Mouse (Mus musculus) adipocyte (in vitro differentiated cells): Measurements from ENCODE around the gene Cldn24.

Source experiments
- DNase-seq: peaks from one replicate; pipeline ENCODE4 v3.0.0-alpha.2; 2016; ENCODE audit warnings: low spot score

Cldn24 gene

DNA sequence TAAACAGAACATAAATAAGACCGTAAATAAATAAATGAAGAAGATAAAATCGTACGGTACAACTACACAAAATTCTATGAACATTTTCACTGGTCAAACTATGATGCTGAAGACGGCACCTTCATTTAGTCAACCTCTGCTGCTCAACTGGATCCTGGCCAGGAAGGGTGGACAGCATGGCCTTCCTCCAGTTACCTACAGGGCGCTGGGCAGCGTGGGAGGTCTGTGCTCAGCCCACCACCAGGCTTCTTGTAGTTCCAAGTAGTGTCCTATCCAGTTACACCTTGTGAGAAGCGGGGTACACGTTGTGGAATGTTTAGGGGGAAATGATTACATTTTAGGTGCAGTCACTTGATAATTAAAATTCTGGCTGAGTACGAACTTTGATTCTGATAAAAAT, 5.0 kb downstream of the Cldn24 start:
- DNase-seq, result no peak

DNA sequence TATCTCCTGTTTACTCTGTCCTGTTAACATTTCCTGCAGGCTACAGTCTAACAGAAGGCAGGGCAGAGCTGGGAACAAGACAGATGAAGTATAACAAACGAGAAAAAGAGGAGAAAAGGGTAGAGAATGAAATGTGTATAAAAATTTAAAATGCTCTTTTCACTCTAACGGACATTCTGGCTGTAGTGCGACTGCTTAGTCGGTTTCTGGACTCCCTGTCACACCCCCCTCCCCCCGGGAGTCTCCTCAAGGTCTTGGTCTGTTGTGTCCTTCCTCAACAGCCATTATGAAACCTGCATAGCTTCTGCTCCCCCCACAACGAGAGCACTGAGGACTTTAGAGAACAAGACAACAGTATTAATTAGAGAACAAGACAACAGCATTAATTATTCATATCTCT, 10.7 kb downstream of the Cldn24 start:
- no peak for DNase-seq

DNA sequence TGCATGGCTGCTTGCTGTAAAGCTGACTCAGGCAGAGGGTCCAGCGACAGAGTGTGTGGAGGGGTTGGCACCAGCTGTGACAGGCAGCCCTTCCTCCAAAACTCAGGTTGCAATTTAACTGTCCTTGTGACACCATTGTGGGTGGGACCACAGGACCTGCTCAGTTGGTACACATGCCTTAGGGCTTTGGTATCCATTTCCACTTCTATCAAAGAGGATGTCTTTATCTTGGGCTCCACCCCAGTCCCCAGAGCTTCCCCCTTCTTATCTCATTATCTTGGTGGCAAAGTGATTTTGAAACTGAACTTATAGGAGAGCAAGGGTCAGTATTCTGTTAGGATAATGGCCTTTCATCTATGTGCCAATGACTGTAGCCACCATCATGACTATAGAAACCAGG, 12.0 kb downstream of the Cldn24 start:
- DNase-seq, result no peak

DNA sequence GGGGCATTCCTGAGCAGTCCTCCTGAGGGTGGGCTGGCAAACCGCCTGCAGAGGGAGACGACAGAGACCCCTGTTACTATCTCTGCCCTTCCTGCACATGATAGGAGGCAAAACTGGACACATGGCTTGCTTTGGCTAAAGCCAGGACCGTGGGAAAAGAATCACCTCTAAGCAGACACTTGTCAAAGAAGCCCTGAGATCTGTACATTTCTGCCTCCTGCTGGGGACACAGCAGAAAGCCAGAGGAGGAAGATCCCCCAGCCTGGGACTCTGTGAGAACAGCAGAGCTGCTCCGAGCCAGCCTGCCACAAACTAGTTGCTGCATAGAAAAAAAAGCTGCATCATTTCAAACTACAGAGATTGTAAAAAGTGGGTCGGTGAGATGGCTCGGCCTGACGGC, 21.1 kb downstream of the Cldn24 start:
- no peak for DNase-seq

GRCm38 (mm10) chr8:47843651-47844050, 21.7 kb downstream of the Cldn24 start:
- DNase-seq, result no peak

DNA sequence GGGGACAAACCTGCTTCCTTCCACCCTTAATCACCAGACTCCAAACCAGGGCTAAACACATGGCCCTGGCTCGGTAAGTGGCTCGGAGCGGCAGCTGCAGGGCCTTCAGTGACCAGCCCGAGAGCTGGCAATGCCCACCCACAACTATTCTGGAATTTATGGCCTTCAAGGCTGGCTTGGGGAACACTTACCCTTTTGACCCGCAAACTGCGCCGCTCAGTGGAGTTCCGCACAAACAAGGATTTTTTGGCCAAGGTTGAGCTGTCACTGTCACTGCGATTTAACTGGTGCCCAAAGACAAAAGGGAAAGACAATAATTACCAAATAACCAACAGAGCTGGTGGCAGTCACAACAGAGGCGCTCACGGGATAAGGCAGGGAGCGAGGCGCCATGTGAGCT, 24.0 kb downstream of the Cldn24 start:
- no peak for DNase-seq

- DNase-seq, result no peak
These were observed 25.2 kb downstream of the Cldn24 start for GRCm38 (mm10) chr8:47847161-47847560.

DNA sequence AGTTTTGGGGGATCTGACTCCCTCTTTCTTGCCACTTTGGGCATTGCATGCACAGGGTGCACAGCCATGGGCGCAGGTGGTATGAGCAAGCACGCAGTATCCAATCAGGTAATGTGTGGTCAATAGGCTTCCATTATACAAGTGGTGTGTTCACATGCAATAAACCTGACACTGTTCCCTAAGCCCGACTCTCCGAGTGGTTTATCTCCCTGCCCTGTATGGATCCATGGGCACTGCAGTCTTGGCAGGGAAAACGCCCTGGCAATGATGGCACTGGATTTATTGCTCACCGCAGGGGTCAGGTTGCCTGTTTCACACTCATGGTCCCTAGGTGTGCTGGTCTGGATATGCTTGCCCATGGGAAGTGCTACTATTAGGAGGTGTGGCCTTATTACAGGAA, 26.0 kb downstream of the Cldn24 start:
- no peak for DNase-seq

DNA sequence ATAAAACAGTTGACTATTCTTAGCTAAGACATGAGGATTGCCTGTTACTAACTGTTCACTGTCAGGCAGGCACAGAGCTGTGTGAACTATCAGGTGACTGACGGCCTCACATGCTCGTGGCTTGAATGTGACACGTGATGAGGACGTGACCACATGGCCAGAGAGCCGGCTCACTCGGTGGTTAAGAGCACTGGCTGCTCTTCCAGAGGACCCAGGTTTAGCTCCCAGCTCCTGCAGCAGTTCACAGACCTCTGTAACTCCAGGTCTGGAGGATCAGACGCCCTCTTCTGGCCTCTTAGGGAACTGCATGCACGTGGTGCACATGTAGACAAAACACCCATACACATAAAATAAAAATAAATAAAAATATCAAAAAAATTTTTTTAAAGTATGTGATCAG, 27.9 kb downstream of the Cldn24 start:
- no peak for DNase-seq

DNA sequence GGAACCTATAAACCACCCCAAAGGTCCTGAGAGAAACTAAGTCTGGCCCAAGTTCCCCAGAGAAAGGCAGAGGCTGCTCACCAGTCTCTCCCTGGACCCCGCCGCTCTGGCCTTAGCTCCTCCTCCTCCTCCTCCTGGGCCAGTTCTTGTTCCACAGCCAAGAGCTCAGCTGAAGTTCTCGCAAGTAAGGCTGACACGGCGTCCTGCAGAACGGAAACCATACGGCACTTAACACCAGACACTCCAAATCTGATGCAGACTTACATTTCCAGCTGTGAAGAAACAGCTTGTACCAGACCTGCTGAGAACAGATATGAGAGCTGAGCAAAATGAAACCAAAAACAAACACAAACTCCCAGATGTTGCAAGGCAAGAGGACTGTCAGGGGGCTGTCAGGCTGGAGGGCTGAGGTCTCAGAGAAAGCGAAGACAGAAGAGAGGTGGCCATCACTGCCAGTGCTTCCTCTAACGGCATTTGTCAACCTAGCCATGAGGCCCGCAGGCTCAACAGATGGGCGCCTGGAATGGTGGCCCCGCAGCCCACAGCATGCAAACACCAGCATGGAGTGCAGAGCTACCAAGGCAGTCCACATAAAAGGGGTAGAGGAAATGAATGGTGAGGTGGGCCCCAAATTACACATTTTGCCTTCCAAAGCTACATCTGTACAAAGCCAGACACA, 30.0 kb downstream of the Cldn24 start:
- no peak for DNase-seq

GRCm38 (mm10) chr8:47852737-47853136, 30.8 kb downstream of the Cldn24 start:
- DNase-seq, result no peak

- DNase-seq, result no peak
These were observed 31.4 kb downstream of the Cldn24 start for GRCm38 (mm10) chr8:47853356-47853755.

GRCm38 (mm10) chr8:47859259-47859658, 37.3 kb downstream of the Cldn24 start:
- DNase-seq, result no peak

GRCm38 (mm10) chr8:47866568-47866967, 44.6 kb downstream of the Cldn24 start:
- no peak for DNase-seq

GRCm38 (mm10) chr8:47867067-47867466, 45.1 kb downstream of the Cldn24 start:
- peak; percentile 80 for DNase-seq
